32 mouse cellular contexts compared by ENCODE assay signal in genomic region chr2:60214683-60215082, GRCm38 (mm10).
"Had no signal": no experiment of that assay in that cellular context is flagged by ENCODE, and none has a peak within 500 bp of the region (broad histone marks: within the 10 kb centered on the region; RNA-seq: fewer than 3 reads in every experiment).

No protein-coding gene starts in this region.

- H3K27ac ChIP-seq: limb, embryonic 10.5 days; limb, embryonic 12.5 days; limb, embryonic 13.5 days; limb, embryonic 15.5 days; liver, embryonic 12.5 days; liver, embryonic 13.5 days; liver, embryonic 14.5 days; liver, embryonic 15.5 days; lung, embryonic 15.5 days; macrophage; midbrain, embryonic 10.5 days; midbrain, embryonic 12.5 days; midbrain, embryonic 13.5 days; midbrain, embryonic 15.5 days; neural tube, embryonic 12.5 days had no signal

- H3K27me3 ChIP-seq: limb, embryonic 12.5 days; limb, embryonic 13.5 days; limb, embryonic 15.5 days; liver, embryonic 12.5 days; liver, embryonic 13.5 days; liver, embryonic 15.5 days; lung, embryonic 15.5 days; megakaryocyte, embryonic 14.5 days; midbrain, embryonic 12.5 days; midbrain, embryonic 13.5 days; midbrain, embryonic 15.5 days; neural tube, embryonic 12.5 days had no signal

- H3K9me3 ChIP-seq: limb, embryonic 10.5 days; limb, embryonic 12.5 days; limb, embryonic 13.5 days; limb, embryonic 15.5 days; liver, embryonic 12.5 days; liver, embryonic 13.5 days; liver, embryonic 15.5 days; lung, embryonic 15.5 days; megakaryocyte, embryonic 14.5 days; midbrain, embryonic 10.5 days; midbrain, embryonic 12.5 days; midbrain, embryonic 13.5 days; midbrain, embryonic 15.5 days; neural tube, embryonic 12.5 days had no signal

- H3K4me2 ChIP-seq: limb, embryonic 12.5 days; limb, embryonic 13.5 days; limb, embryonic 15.5 days; liver, embryonic 11.5 days; liver, embryonic 12.5 days; liver, embryonic 13.5 days; liver, embryonic 15.5 days; lung, embryonic 14.5 days; lung, embryonic 15.5 days; midbrain, embryonic 11.5 days; midbrain, embryonic 12.5 days; midbrain, embryonic 13.5 days; midbrain, embryonic 15.5 days; neural tube, embryonic 12.5 days had no signal

- DNase-seq: left cerebral cortex, postnatal 4 days; liver; liver, embryonic 13.5 days; liver, postnatal 0 days; lung, adult 18-20 months; lung, adult 2 months; lung, embryonic 14.5 days; lung, postnatal 10 days; lung, postnatal 14 days; lung, postnatal 36 days; lung, postnatal 4 days; midbrain, embryonic 14.5 days had no signal

- H3K9ac ChIP-seq: limb, embryonic 12.5 days; limb, embryonic 13.5 days; limb, embryonic 15.5 days; liver, embryonic 12.5 days; liver, embryonic 14.5 days; liver, embryonic 15.5 days; liver, postnatal 0 days; lung, embryonic 14.5 days; lung, embryonic 15.5 days; midbrain, embryonic 12.5 days; midbrain, embryonic 13.5 days; midbrain, embryonic 15.5 days; neural tube, embryonic 12.5 days had no signal

- ATAC-seq: liver, embryonic 12.5 days; liver, postnatal 0 days; lung, postnatal 0 days; midbrain, embryonic 13.5 days; midbrain, embryonic 15.5 days; midbrain, embryonic 16.5 days had no signal

- H3K36me3 ChIP-seq: limb, embryonic 15.5 days; midbrain, embryonic 15.5 days had no signal

- H3K4me3 ChIP-seq: limb, embryonic 10.5 days; limb, embryonic 12.5 days; limb, embryonic 13.5 days; limb, embryonic 15.5 days; liver, embryonic 12.5 days; liver, embryonic 13.5 days; liver, embryonic 15.5 days; lung, embryonic 15.5 days; midbrain, embryonic 10.5 days; midbrain, embryonic 12.5 days; midbrain, embryonic 13.5 days; midbrain, embryonic 15.5 days; myocyte; neural tube, embryonic 12.5 days had no signal
